Comparison of ENCODE assay signal across 25 mouse cellular contexts in the genomic region with DNA sequence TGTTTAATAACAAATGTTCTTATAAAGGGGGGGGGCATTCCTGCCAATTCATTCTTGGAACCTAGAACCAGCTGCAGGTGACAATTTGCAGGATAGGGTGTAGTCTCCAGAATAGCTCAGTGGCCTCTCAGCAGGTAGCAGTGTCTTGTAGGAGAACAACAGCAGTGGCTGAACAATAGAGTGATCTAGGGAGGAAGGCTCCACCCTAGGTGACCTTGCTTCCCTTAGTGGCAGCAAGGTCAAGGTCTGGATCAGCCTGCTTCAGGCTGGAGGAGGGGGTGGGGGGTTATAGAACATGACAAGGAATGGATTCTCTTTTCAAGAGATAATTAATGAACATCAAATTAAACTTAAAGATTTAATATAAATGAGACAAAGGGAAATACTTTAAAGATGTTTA.
A peak's percentile ranks its signal among the peaks of the same experiment; 100 is the strongest.
DNase-seq lines count a peak whose midpoint lies in the region; ATAC-seq and TF ChIP-seq lines count a peak whose summit lies in the region.
"Had no signal": no experiment of that assay in that cellular context is flagged by ENCODE, and none has a peak within 500 bp of the region (broad histone marks: within the 10 kb centered on the region; RNA-seq: fewer than 3 reads in every experiment).

No protein-coding gene starts in this region.

- no peaks in the 10 kb centered on the region for H3K36me3 ChIP-seq in ES-Bruce4 (ENCODE audit: control insufficient read depth, insufficient read depth, low read length, poor library complexity, severe bottlenecking)
- no peaks in the 10 kb centered on the region for H3K36me3 ChIP-seq in ES-E14 (ENCODE audit: control insufficient read depth, insufficient read depth, low read length, poor library complexity, severe bottlenecking)
- no peaks in the 10 kb centered on the region for H3K36me3 ChIP-seq in hindbrain, embryonic 14.5 days (replicated peaks; ENCODE audit: control insufficient read depth, insufficient read depth)
- H3K36me3 ChIP-seq in forebrain, embryonic 15.5 days: no peaks in the 10 kb centered on the region
- H3K36me3 ChIP-seq: embryonic facial prominence, embryonic 13.5 days; embryonic facial prominence, embryonic 15.5 days; forebrain, embryonic 10.5 days; forebrain, embryonic 12.5 days had no signal

- no peak for TF ChIP-seq POLR2A in ES-Bruce4 (IDR thresholded peaks at IDR 0.05; ENCODE audit: insufficient read depth, low read length)

- H3K9me3 ChIP-seq in ES-Bruce4 (replicated peaks; ENCODE audit: control insufficient read depth, insufficient read depth, low read length, poor library complexity, severe bottlenecking) (no peaks in the 10 kb centered on the region), ES-E14 (ENCODE audit: control insufficient read depth, insufficient read depth, low read depth, low read length) (no peaks in the 10 kb centered on the region)
- no peaks in the 10 kb centered on the region for H3K9me3 ChIP-seq in hindbrain, embryonic 14.5 days (ENCODE audit: control insufficient read depth, low read length)
- no peaks in the 10 kb centered on the region for H3K9me3 ChIP-seq in forebrain, embryonic 15.5 days
- H3K9me3 ChIP-seq: embryonic facial prominence, embryonic 13.5 days; embryonic facial prominence, embryonic 15.5 days; forebrain, embryonic 10.5 days; forebrain, embryonic 12.5 days had no signal

- no peak overlapping the region for H3K4me2 ChIP-seq in hindbrain, embryonic 14.5 days (replicated peaks)
- no peak overlapping the region for H3K4me2 ChIP-seq in forebrain, embryonic 15.5 days (replicated peaks)
- H3K4me2 ChIP-seq: embryonic facial prominence, embryonic 13.5 days; embryonic facial prominence, embryonic 15.5 days; forebrain, embryonic 12.5 days had no signal

- TF ChIP-seq EP300 in ES-Bruce4 (IDR thresholded peaks at IDR 0.05; ENCODE audit: insufficient read depth, low read depth, low read length): peak; percentile 80

- H3K4me1 ChIP-seq in ES-Bruce4 (ENCODE audit: control insufficient read depth, insufficient read depth, low read length) (no peaks in the 10 kb centered on the region), ES-E14 (ENCODE audit: control insufficient read depth in 2 of 2, insufficient read depth in 2 of 2, low read length in 2 of 2, poor library complexity in 1 of 2) (no peaks in the 10 kb centered on the region)
- H3K4me1 ChIP-seq in hindbrain, embryonic 14.5 days (replicated peaks; ENCODE audit: control insufficient read depth, insufficient read depth, low read length): no peaks in the 10 kb centered on the region
- no peaks in the 10 kb centered on the region for H3K4me1 ChIP-seq in forebrain, embryonic 15.5 days
- H3K4me1 ChIP-seq: embryonic facial prominence, embryonic 13.5 days; embryonic facial prominence, embryonic 15.5 days; forebrain, embryonic 10.5 days; forebrain, embryonic 12.5 days had no signal

- H3K9ac ChIP-seq in ES-Bruce4 (ENCODE audit: low read depth, poor library complexity, severe bottlenecking) (no peak overlapping the region), ES-E14 (ENCODE audit: insufficient read depth, low read depth, low read length, poor library complexity, severe bottlenecking) (no peak overlapping the region)
- no peak overlapping the region for H3K9ac ChIP-seq in hindbrain, embryonic 14.5 days
- no peak overlapping the region for H3K9ac ChIP-seq in forebrain, embryonic 15.5 days (replicated peaks)
- H3K9ac ChIP-seq: embryonic facial prominence, embryonic 13.5 days; embryonic facial prominence, embryonic 15.5 days; forebrain, embryonic 12.5 days; forebrain, postnatal 0 days had no signal

- ATAC-seq in hindbrain, embryonic 14.5 days (ENCODE audit: low FRiP score): no peak
- no peak for ATAC-seq in forebrain, embryonic 15.5 days (replicated peaks)
- ATAC-seq: CD4-positive, CD25-positive, alpha-beta regulatory T cell, adult 4 months; forebrain, embryonic 14.5 days; forebrain, postnatal 0 days had no signal

- H3K4me3 ChIP-seq in ES-Bruce4 (ENCODE audit: low read depth, low read length): no peak overlapping the region
- no peak overlapping the region for H3K4me3 ChIP-seq in ES-E14 (ENCODE audit: insufficient read depth in 1 of 2, low read depth in 1 of 2, low read length in 2 of 2, poor library complexity in 1 of 2, severe bottlenecking in 1 of 2)
- no peak overlapping the region for H3K4me3 ChIP-seq in hindbrain, embryonic 14.5 days (replicated peaks; ENCODE audit: low read length)
- no peak overlapping the region for H3K4me3 ChIP-seq in forebrain, embryonic 15.5 days
- H3K4me3 ChIP-seq: embryonic facial prominence, embryonic 13.5 days; embryonic facial prominence, embryonic 15.5 days; erythroblast, embryonic 14.5 days; forebrain, embryonic 10.5 days; forebrain, embryonic 12.5 days had no signal

- H3K27ac ChIP-seq in ES-Bruce4 (ENCODE audit: insufficient read depth, low read length) (peak overlapping the region; percentile 72), ES-E14 (ENCODE audit: insufficient read depth, low read depth, low read length, poor library complexity, severe bottlenecking) (peak overlapping the region; percentile 84; the same call in 1 of the 2 replicates)
- no peak overlapping the region for H3K27ac ChIP-seq in hindbrain, embryonic 14.5 days
- H3K27ac ChIP-seq in forebrain, embryonic 15.5 days (replicated peaks): no peak overlapping the region
- H3K27ac ChIP-seq: embryonic facial prominence, embryonic 13.5 days; embryonic facial prominence, embryonic 15.5 days; forebrain, embryonic 10.5 days; forebrain, embryonic 12.5 days had no signal

- no peak for DNase-seq in ES-E14 (ENCODE audit: low read depth, low spot score)
- DNase-seq in ZHBTc4 (ENCODE audit: low read depth, low spot score): peak; percentile 80
- DNase-seq in hindbrain, embryonic 14.5 days (ENCODE audit: low spot score): no peak
- DNase-seq: adrenal gland, adult 2 months; adrenal gland, postnatal 10 days; adrenal gland, postnatal 25 days; B cell, adult 2 months; cerebellum, adult 11 months; cerebellum, adult 18-20 months; cerebellum, adult 8-10 months; cerebellum, adult 9-11 months; cerebellum, postnatal 14 days; cerebellum, postnatal 36 days; embryo, embryonic 11 days; forebrain, postnatal 0 days had no signal

- H3K27me3 ChIP-seq in ES-Bruce4 (ENCODE audit: control insufficient read depth, insufficient read depth, low read length, poor library complexity, severe bottlenecking): no peaks in the 10 kb centered on the region
- H3K27me3 ChIP-seq in hindbrain, embryonic 14.5 days (ENCODE audit: control insufficient read depth, insufficient read depth, low read length): no peaks in the 10 kb centered on the region
- H3K27me3 ChIP-seq in forebrain, embryonic 15.5 days: no peaks in the 10 kb centered on the region
- H3K27me3 ChIP-seq: CH12.LX; embryonic facial prominence, embryonic 13.5 days; embryonic facial prominence, embryonic 15.5 days; forebrain, embryonic 12.5 days had no signal

- TF ChIP-seq CTCF in ES-Bruce4 (IDR thresholded peaks at IDR 0.05; ENCODE audit: low read depth, low read length): no peak

- in situ Hi-C loops in ES-E14 (cut with MboI; ENCODE audit: low sequenced_read_pairs in 2 of 2, unreplicated experiment in 2 of 2): no loop called here

TF ChIP-seq in ES-E14, 5 proteins besides CTCF, POLR2A, EP300 and RAD21:
- no peak for TF ChIP-seq HCFC1 (IDR thresholded peaks at IDR 0.05; ENCODE audit: borderline replicate concordance, insufficient read depth, low read length)
- TF ChIP-seq ZNF384 (IDR thresholded peaks at IDR 0.05; ENCODE audit: low read depth, low read length): no peak
- TF ChIP-seq ZC3H11A (IDR thresholded peaks at IDR 0.05; ENCODE audit: borderline replicate concordance, low read depth, low read length): no peak
- no peak for TF ChIP-seq MAFK (IDR thresholded peaks at IDR 0.05; ENCODE audit: insufficient read depth, low read depth, low read length)
- TF ChIP-seq CHD2 (IDR thresholded peaks at IDR 0.05; ENCODE audit: low read depth, low read length): no peak

Comparison
In these comparisons a context has a peak if more than half of its experiments do, and no peak if none do; other contexts are left out.
1. H3K27ac ChIP-seq: peak in ES-Bruce4 (single experiment) and ES-E14 (single experiment); none in hindbrain, embryonic 14.5 days (single experiment) and forebrain, embryonic 15.5 days (single experiment).